Mouse (Mus musculus) liver, embryonic 14.5 days (tissue): ENCODE results near the gene Ntm. TPM values are rescaled to one million over a fixed set of nuclear protein-coding genes. Genes with fewer than 3 reads are reported as not detected.

ENCODE experiments used
- ATAC-seq: fragments of 200-750 bp; cut with Nextera tagmentation; 2 replicates; pipeline ENCODE4 v1.8.0; 2017; ENCODE audit warnings: moderate number of reproducible peaks, mild to moderate bottlenecking, moderate library complexity; ENCODE audit not compliant: insufficient read depth
- DNase-seq, 3 experiments: peaks; one replicate each; pipeline ENCODE4 v3.0.0-alpha.2; 2012 to 2013; ENCODE audit warnings: low read depth in 3 of 3, low spot score in 3 of 3
- H3K27ac ChIP-seq: fragments of 300-500 bp; sonication (generic); 2 replicates; pipeline ENCODE4 v1.5.1; 2014; ENCODE audit warnings: moderate library complexity, mild to moderate bottlenecking, control low read depth, inconsistent platforms
- H3K27me3 ChIP-seq: fragments of 300-500 bp; sonication (generic); 2 replicates; pipeline ENCODE4 v1.6.1; 2014; ENCODE audit warnings: mild to moderate bottlenecking, low read length, moderate library complexity; ENCODE audit not compliant: control insufficient read depth, insufficient read depth
- H3K36me3 ChIP-seq: fragments of 300-500 bp; sonication (generic); replicated peaks from 2 replicates; pipeline ENCODE4 v1.6.1; 2014; ENCODE audit warnings: low read depth; ENCODE audit not compliant: control insufficient read depth, insufficient read depth
- H3K4me1 ChIP-seq, 2 experiments: fragments of 200-500 bp in 1 of 2; fragments of 300-500 bp in 1 of 2; sonication (generic) in 1 of 2; replicated peaks; 2 replicates each; pipeline ENCODE4 v1.6.1; 2012 to 2014; ENCODE audit warnings: antibody characterized with exemption in 1 of 2, inconsistent platforms in 1 of 2, low read length in 1 of 2; ENCODE audit not compliant: control insufficient read depth in 2 of 2, insufficient read depth in 2 of 2
- H3K4me2 ChIP-seq: fragments of 300-500 bp; sonication (generic); 2 replicates; pipeline ENCODE4 v1.6.1; 2014; ENCODE audit warnings: low read depth, mild to moderate bottlenecking, control low read depth, moderate library complexity
- H3K4me3 ChIP-seq, 2 experiments: fragments of 200-500 bp in 1 of 2; fragments of 300-500 bp in 1 of 2; sonication (generic) in 1 of 2; 2 replicates each; pipeline ENCODE4 v1.5.1; 2012 to 2014; ENCODE audit warnings: low read depth in 2 of 2, low read length in 2 of 2, mild to moderate bottlenecking in 2 of 2, control low read depth in 1 of 2, inconsistent platforms in 1 of 2, moderate library complexity in 1 of 2; ENCODE audit not compliant: insufficient read depth in 1 of 2
- H3K9ac ChIP-seq: fragments of 300-500 bp; sonication (generic); replicated peaks from 2 replicates; pipeline ENCODE4 v1.6.1; 2014; ENCODE audit warnings: mild to moderate bottlenecking, control low read depth, moderate library complexity
- H3K9me3 ChIP-seq: fragments of 300-500 bp; sonication (generic); 2 replicates; pipeline ENCODE4 v1.6.1; 2016; ENCODE audit warnings: low read length, mixed read lengths; ENCODE audit not compliant: control insufficient read depth
- CTCF ChIP-seq: IDR thresholded peaks from 2 replicates; pipeline ENCODE4 v1.5.1; 2016; ENCODE audit warnings: antibody characterized with exemption, low read depth, control low read depth
- EP300 ChIP-seq: IDR thresholded peaks from 2 replicates; pipeline ENCODE4 v1.6.1; 2016; ENCODE audit warnings: antibody characterized with exemption, low read depth
- WGBS: fragments of 180-500 bp; shearing (Covaris S2); extraction: QIAGEN DNeasy Blood & Tissue Kit; methylation state at CpG from one replicate; pipeline ENCODE4 v1.1.7; 2014; ENCODE audit not compliant: insufficient replicate concordance; 5-methylcytosine and 5-hydroxymethylcytosine counted together
- polyA plus RNA-seq, 2 experiments: library from polyadenylated mRNA; depleted of rRNA in 1 of 2; stranded (reverse) in 1 of 2; unstranded in 1 of 2; fragments of >200 nt; fragmentation: Nextera tagmentation in 1 of 2; extraction: Ambion mirVana in 1 of 2; gene quantifications; 2 replicates each; pipeline versions ENCODE4 v1.2.1 to v1.2.3; 2012 to 2014

The Ntm gene
- polyA plus RNA-seq, 2 experiments, result 0.21 to 0.30 TPM

- Histone ChIP-seq H3K27ac (no peak overlapping the region), H3K4me3 (no peak overlapping the region), H3K9me3 (no peaks in the 10 kb centered on the region), H3K4me1 (no peaks in the 10 kb centered on the region), H3K9ac (no peak overlapping the region), H3K27me3 (no peaks in the 10 kb centered on the region), H3K4me2 (no peak overlapping the region), H3K36me3 (no peaks in the 10 kb centered on the region)
- WGBS, result 41% methylated on average over 5 of the region's 5 CpGs
- TF ChIP-seq CTCF, result no peak
- TF ChIP-seq EP300, result no peak
- DNase-seq (no peak), ATAC-seq (no peak)
These were observed 523.5 kb downstream of the Ntm start for GRCm38 (mm10) chr9:29439401-29439800.

- no peaks in the 10 kb centered on the region for H3K27me3 ChIP-seq
- H3K36me3 ChIP-seq, result no peaks in the 10 kb centered on the region
- no peaks in the 10 kb centered on the region for H3K9me3 ChIP-seq
- ATAC-seq (no peak), DNase-seq (no peak)
- no peak overlapping the region for H3K4me3 ChIP-seq
- H3K4me1 ChIP-seq, result no peaks in the 10 kb centered on the region
- H3K4me2 ChIP-seq, result no peak overlapping the region
- no peak overlapping the region for H3K9ac ChIP-seq
- H3K27ac ChIP-seq, result no peak overlapping the region
- WGBS, result 36% methylated on average over 6 of the region's 6 CpGs
- no peak for TF ChIP-seq EP300
- TF ChIP-seq CTCF, result no peak
These were observed 528.3 kb downstream of the Ntm start for GRCm38 (mm10) chr9:29434611-29435010.

- Histone ChIP-seq H3K36me3 (no peaks in the 10 kb centered on the region), H3K27me3 (no peaks in the 10 kb centered on the region), H3K4me3 (no peak overlapping the region), H3K9ac (no peak overlapping the region), H3K9me3 (no peaks in the 10 kb centered on the region), H3K4me1 (no peaks in the 10 kb centered on the region), H3K27ac (no peak overlapping the region), H3K4me2 (no peak overlapping the region)
- ATAC-seq (no peak), DNase-seq (no peak)
- WGBS, result 14% methylated on average over 4 of the region's 4 CpGs
- no peak for TF ChIP-seq CTCF
These were observed 529.0 kb downstream of the Ntm start for GRCm38 (mm10) chr9:29433910-29434309.

GRCm38 (mm10) chr9:29433156-29433555, 529.8 kb downstream of the Ntm start:
- no peak overlapping the region for H3K4me2 ChIP-seq
- no peak overlapping the region for H3K9ac ChIP-seq
- H3K4me3 ChIP-seq, result no peak overlapping the region
- no peak for DNase-seq
- H3K36me3 ChIP-seq, result no peaks in the 10 kb centered on the region
- TF ChIP-seq EP300 (no peak), CTCF (no peak)
- no peaks in the 10 kb centered on the region for H3K27me3 ChIP-seq
- no peak overlapping the region for H3K27ac ChIP-seq
- no peaks in the 10 kb centered on the region for H3K4me1 ChIP-seq
- WGBS, result 21% methylated on average over 7 of the region's 7 CpGs
- ATAC-seq, result no peak
- H3K9me3 ChIP-seq, result no peaks in the 10 kb centered on the region

- ATAC-seq, result no peak
- WGBS, result 54% methylated on average over 9 of the region's 9 CpGs
- no peak overlapping the region for H3K4me3 ChIP-seq
- no peak overlapping the region for H3K4me2 ChIP-seq
- no peaks in the 10 kb centered on the region for H3K4me1 ChIP-seq
- H3K9ac ChIP-seq, result no peak overlapping the region
- H3K36me3 ChIP-seq, result no peaks in the 10 kb centered on the region
- H3K27me3 ChIP-seq, result no peaks in the 10 kb centered on the region
- no peak overlapping the region for H3K27ac ChIP-seq
- no peaks in the 10 kb centered on the region for H3K9me3 ChIP-seq
- no peak for DNase-seq
- TF ChIP-seq EP300, result no peak
- no peak for TF ChIP-seq CTCF
These were observed 531.4 kb downstream of the Ntm start for GRCm38 (mm10) chr9:29431590-29431989.
